Mouse (Mus musculus) heart, adult 10 weeks (tissue): ENCODE measurements around the gene Chm. TPM values are rescaled to one million over a fixed set of nuclear protein-coding genes. Genes with fewer than 3 reads are reported as not detected.

Source experiments
- polyA plus RNA-seq: library from polyadenylated mRNA; stranded (reverse); fragments of 350-450 nt; fragmentation: Illumina TruSeq; extraction: RNeasy Lipid Tissue Mini Kit (QIAGEN cat#74804); gene quantifications from one replicate; pipeline ENCODE4 v1.2.3, GENCODE M21; 2014; ENCODE audit warnings: low read depth, low replicate concordance

The Chm gene
- 10.8 TPM for polyA plus RNA-seq

DNA sequence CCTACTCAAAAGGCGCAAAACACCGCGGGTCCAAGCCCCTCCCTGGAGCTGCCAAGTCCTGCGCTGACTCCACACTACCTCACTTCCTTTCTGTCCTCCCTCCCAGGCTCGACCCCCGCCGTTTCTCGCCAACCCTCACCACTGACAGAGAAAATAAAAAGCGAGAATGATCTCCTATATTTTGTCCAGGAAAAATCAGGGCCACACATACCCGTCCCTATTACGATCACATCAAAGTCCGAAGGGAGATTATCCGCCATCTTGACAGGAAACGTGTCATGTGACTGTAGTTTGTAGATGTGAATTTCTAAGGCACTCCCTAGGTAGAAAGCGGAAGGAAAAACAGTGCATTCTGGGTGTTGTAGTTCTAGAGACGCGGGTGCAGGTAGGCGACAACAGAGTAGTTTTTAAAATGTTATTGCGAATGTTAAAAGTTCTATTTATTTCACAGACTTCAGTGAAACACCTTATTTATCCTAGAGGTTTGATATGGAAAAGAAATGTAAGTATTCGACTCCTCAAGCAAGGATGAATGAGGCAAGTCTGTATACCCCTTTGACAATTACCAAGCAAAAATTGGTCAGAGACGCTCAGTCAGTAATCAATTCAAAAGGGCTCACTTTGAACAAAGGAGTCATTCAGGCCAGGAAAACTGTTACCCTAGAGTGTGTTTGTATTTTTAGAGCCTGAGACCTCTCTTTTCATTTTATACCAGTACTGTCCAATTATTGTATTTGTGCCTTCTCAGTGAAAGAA lies at the start of gene Chm:
Gene Chm (minus strand): TSS at position 288 of the 756 bp plus-strand sequence.

Other genes with a start within 250 kb of the Chm start
- gene Dach2, start 112.0 kb upstream of the Chm start, polyA plus RNA-seq, result not detected